17 mouse cellular contexts compared by ENCODE assay signal in genomic region chr12:53316715-53317114, GRCm38 (mm10).
"Had no signal": no experiment of that assay in that cellular context is flagged by ENCODE, and none has a peak within 500 bp of the region (broad histone marks: within the 10 kb centered on the region; RNA-seq: fewer than 3 reads in every experiment).

No protein-coding gene starts in this region.

- H3K4me3 ChIP-seq: liver, embryonic 12.5 days; myocyte; neural tube, embryonic 12.5 days; neural tube, embryonic 15.5 days had no signal

- H3K4me2 ChIP-seq: liver, embryonic 12.5 days; lung, embryonic 14.5 days; neural tube, embryonic 12.5 days; neural tube, embryonic 15.5 days had no signal

- H3K9ac ChIP-seq: liver, embryonic 12.5 days; liver, embryonic 14.5 days; lung, embryonic 14.5 days; neural tube, embryonic 12.5 days; neural tube, embryonic 15.5 days had no signal

- H3K27ac ChIP-seq: liver, embryonic 12.5 days; liver, embryonic 14.5 days; neural tube, embryonic 12.5 days; neural tube, embryonic 15.5 days had no signal

- H3K36me3 ChIP-seq: liver, embryonic 12.5 days; neural tube, embryonic 12.5 days; neural tube, embryonic 15.5 days had no signal

- ATAC-seq: liver, embryonic 12.5 days; midbrain, embryonic 16.5 days had no signal

- DNase-seq: lung, adult 18-20 months; lung, embryonic 14.5 days; lung, postnatal 10 days; lung, postnatal 4 days; right cerebral cortex, adult 18-20 months; right cerebral cortex, postnatal 25 days; right cerebral cortex, postnatal 4 days; spleen, adult 18-20 months; thymus, adult 18-20 months; thymus, postnatal 14 days; thymus, postnatal 36 days had no signal

- H3K9me3 ChIP-seq: liver, embryonic 12.5 days; neural tube, embryonic 12.5 days; neural tube, embryonic 15.5 days had no signal

- H3K27me3 ChIP-seq: liver, embryonic 12.5 days; neural tube, embryonic 12.5 days; neural tube, embryonic 15.5 days had no signal

- H3K4me1 ChIP-seq: liver, embryonic 12.5 days had no signal
